Mouse (Mus musculus) kidney, embryonic 15.5 days (tissue): Measurements from ENCODE around the gene Ick. TPM values are rescaled to one million over a fixed set of nuclear protein-coding genes. Genes with fewer than 3 reads are reported as not detected.
"Not testable (repeated sequence)": the region's sequence is repeated elsewhere in the genome, so short reads cannot be mapped to it uniquely, and the experiment has no call there.

ENCODE experiments used
- ATAC-seq: fragments of 200-750 bp; cut with Nextera tagmentation; replicated peaks from 2 replicates; pipeline ENCODE4 v1.8.0; 2017; ENCODE audit warnings: moderate TSS enrichment; ENCODE audit not compliant: low FRiP score
- H3K27ac ChIP-seq: fragments of 300-500 bp; sonication (generic); 2 replicates; pipeline ENCODE4 v1.5.1; 2015; ENCODE audit warnings: mild to moderate bottlenecking, inconsistent platforms
- H3K27me3 ChIP-seq: fragments of 300-500 bp; sonication (generic); 2 replicates; pipeline ENCODE4 v1.6.1; 2015; ENCODE audit warnings: inconsistent platforms
- H3K36me3 ChIP-seq: fragments of 300-500 bp; sonication (generic); 2 replicates; pipeline ENCODE4 v1.6.1; 2015; ENCODE audit warnings: inconsistent platforms
- H3K4me1 ChIP-seq: fragments of 300-500 bp; sonication (generic); 2 replicates; pipeline ENCODE4 v1.6.1; 2015; ENCODE audit warnings: inconsistent platforms
- H3K4me2 ChIP-seq: fragments of 300-500 bp; sonication (generic); 2 replicates; pipeline ENCODE4 v1.6.1; 2015; ENCODE audit warnings: moderate library complexity, mild to moderate bottlenecking, inconsistent platforms
- H3K4me3 ChIP-seq: fragments of 300-500 bp; sonication (generic); replicated peaks from 2 replicates; pipeline ENCODE4 v1.5.1; 2015; ENCODE audit warnings: mild to moderate bottlenecking, inconsistent platforms
- H3K9ac ChIP-seq: fragments of 300-500 bp; sonication (generic); 2 replicates; pipeline ENCODE4 v1.6.1; 2015; ENCODE audit warnings: mild to moderate bottlenecking, inconsistent platforms
- H3K9me3 ChIP-seq: fragments of 300-500 bp; sonication (generic); replicated peaks from 2 replicates; pipeline ENCODE4 v1.6.1; 2016; ENCODE audit warnings: inconsistent platforms
- WGBS: fragments of 180-500 bp; shearing (Covaris S2); methylation state at CpG from one replicate; pipeline ENCODE4 v1.1.7; 2015; ENCODE audit warnings: mixed read lengths; 5-methylcytosine and 5-hydroxymethylcytosine counted together
- polyA plus RNA-seq: library from polyadenylated mRNA; unstranded; fragments of >200 nt; fragmentation: Nextera tagmentation; extraction: Ambion mirVana; gene quantifications from 2 replicates; pipeline ENCODE4 v1.2.1, GENCODE M21; 2015

Gene Ick
- polyA plus RNA-seq, 1 experiment from 2014 or later, result 24.2 TPM

- Histone ChIP-seq H3K36me3 (peaks cover 12% of the 10 kb centered on the region; the same call in 1 of the 2 replicates), H3K9me3 (no peaks in the 10 kb centered on the region), H3K27ac (no peak overlapping the region), H3K4me2 (no peak overlapping the region), H3K4me3 (no peak overlapping the region), H3K4me1 (peaks cover 17% of the 10 kb centered on the region), H3K27me3 (no peaks in the 10 kb centered on the region), H3K9ac (no peak overlapping the region)
- ATAC-seq, result no peak
- WGBS, result 81% methylated on average over 7 of the region's 7 CpGs
These were observed 14.1 kb downstream of the Ick start for GRCm38 (mm10) chr9:78122939-78123712.

GRCm38 (mm10) chr9:78124297-78124696, 15.3 kb downstream of the Ick start:
- H3K36me3 ChIP-seq, result 0 out of 2 replicates have a peak, but pooled peaks cover 3% of the 10 kb centered on the region
- no peaks in the 10 kb centered on the region for H3K9me3 ChIP-seq
- no peak overlapping the region for H3K9ac ChIP-seq
- H3K27ac ChIP-seq, result no peak overlapping the region
- no peak for ATAC-seq
- H3K27me3 ChIP-seq, result no peaks in the 10 kb centered on the region
- WGBS, result 88% methylated on average over 6 of the region's 6 CpGs
- no peak overlapping the region for H3K4me3 ChIP-seq
- H3K4me2 ChIP-seq, result no peak overlapping the region
- H3K4me1 ChIP-seq, result peaks cover 17% of the 10 kb centered on the region

- Histone ChIP-seq H3K4me2 (no peak overlapping the region), H3K36me3 (peaks cover 9% of the 10 kb centered on the region), H3K9ac (no peak overlapping the region), H3K4me3 (no peak overlapping the region), H3K4me1 (peaks cover 17% of the 10 kb centered on the region), H3K27me3 (no peaks in the 10 kb centered on the region), H3K27ac (peak overlapping the region; percentile 30; the same call in 1 of the 2 replicates), H3K9me3 (no peaks in the 10 kb centered on the region)
- WGBS, result 55% methylated on average over 6 of the region's 6 CpGs
- ATAC-seq, result no peak
These were observed 17.0 kb downstream of the Ick start for GRCm38 (mm10) chr9:78126007-78126406.

- Histone ChIP-seq H3K9me3 (no peaks in the 10 kb centered on the region), H3K27ac (0 out of 2 replicates have a peak overlapping the region, but pooled peaks have one; percentile 30), H3K36me3 (peaks cover 15% of the 10 kb centered on the region), H3K4me1 (peaks cover 17% of the 10 kb centered on the region), H3K4me2 (no peak overlapping the region), H3K27me3 (no peaks in the 10 kb centered on the region), H3K9ac (no peak overlapping the region), H3K4me3 (no peak overlapping the region)
- ATAC-seq, result no peak
- 47% methylated on average over 10 of the region's 10 CpGs for WGBS
These were observed 17.7 kb downstream of the Ick start for GRCm38 (mm10) chr9:78126643-78127042.

- Histone ChIP-seq H3K27me3 (no peaks in the 10 kb centered on the region), H3K9me3 (no peaks in the 10 kb centered on the region), H3K9ac (no peak overlapping the region), H3K4me3 (no peak overlapping the region), H3K4me1 (no peaks in the 10 kb centered on the region), H3K27ac (no peak overlapping the region), H3K4me2 (no peak overlapping the region), H3K36me3 (peaks cover 62% of the 10 kb centered on the region)
- WGBS, result 41% methylated on average over 7 of the region's 7 CpGs
- ATAC-seq, result 0 out of 2 replicates have a peak, but pooled peaks have one; percentile 40
These were observed 26.7 kb downstream of the Ick start for GRCm38 (mm10) chr9:78135658-78136057.

- Histone ChIP-seq H3K27me3 (no peaks in the 10 kb centered on the region), H3K36me3 (peaks cover 60% of the 10 kb centered on the region), H3K9ac (no peak overlapping the region), H3K9me3 (no peaks in the 10 kb centered on the region), H3K27ac (no peak overlapping the region), H3K4me3 (no peak overlapping the region), H3K4me1 (no peaks in the 10 kb centered on the region), H3K4me2 (no peak overlapping the region)
- 73% methylated on average over 9 of the region's 9 CpGs for WGBS
- no peak for ATAC-seq
These were observed 29.2 kb downstream of the Ick start for GRCm38 (mm10) chr9:78138044-78138676.

- no peak overlapping the region for H3K9ac ChIP-seq
- WGBS, result 80% methylated on average over 4 of the region's 4 CpGs
- no peaks in the 10 kb centered on the region for H3K27me3 ChIP-seq
- H3K4me3 ChIP-seq, result no peak overlapping the region
- no peaks in the 10 kb centered on the region for H3K9me3 ChIP-seq
- H3K4me1 ChIP-seq, result no peaks in the 10 kb centered on the region
- ATAC-seq, result no peak
- no peak overlapping the region for H3K27ac ChIP-seq
- H3K4me2 ChIP-seq, result no peak overlapping the region
- peaks cover 61% of the 10 kb centered on the region for H3K36me3 ChIP-seq
These were observed 30.5 kb downstream of the Ick start for GRCm38 (mm10) chr9:78139463-78139862.

GRCm38 (mm10) chr9:78146099-78146498, 37.1 kb downstream of the Ick start:
- 71% methylated on average over 4 of the region's 4 CpGs for WGBS

GRCm38 (mm10) chr9:78146627-78147026, 37.6 kb downstream of the Ick start:
- Histone ChIP-seq H3K4me1 (no peaks in the 10 kb centered on the region), H3K9ac (no peak overlapping the region), H3K4me3 (no peak overlapping the region), H3K4me2 (no peak overlapping the region), H3K9me3 (no peaks in the 10 kb centered on the region), H3K36me3 (peaks cover 64% of the 10 kb centered on the region), H3K27ac (no peak overlapping the region), H3K27me3 (no peaks in the 10 kb centered on the region)
- no peak for ATAC-seq
- WGBS, result 84% methylated on average over 6 of the region's 6 CpGs

More at GRCm38 (mm10) chr9:78146099-78146498, 37.1 kb downstream of the Ick start:
- no peak for ATAC-seq
- Histone ChIP-seq H3K4me3 (no peak overlapping the region), H3K9me3 (no peaks in the 10 kb centered on the region), H3K4me2 (no peak overlapping the region), H3K4me1 (no peaks in the 10 kb centered on the region), H3K27ac (no peak overlapping the region), H3K27me3 (no peaks in the 10 kb centered on the region), H3K36me3 (peaks cover 64% of the 10 kb centered on the region), H3K9ac (no peak overlapping the region)

- H3K4me2 ChIP-seq, result no peak overlapping the region
- no peak overlapping the region for H3K4me3 ChIP-seq
- no peak overlapping the region for H3K9ac ChIP-seq
- H3K27me3 ChIP-seq, result no peaks in the 10 kb centered on the region
- peaks cover 59% of the 10 kb centered on the region for H3K36me3 ChIP-seq
- H3K27ac ChIP-seq, result no peak overlapping the region
- no peak for ATAC-seq
- no peaks in the 10 kb centered on the region for H3K9me3 ChIP-seq
- WGBS, result 91% methylated on average over 6 of the region's 6 CpGs
- H3K4me1 ChIP-seq, result no peaks in the 10 kb centered on the region
These were observed 39.2 kb downstream of the Ick start for GRCm38 (mm10) chr9:78148149-78148548.

GRCm38 (mm10) chr9:78149770-78150169, 40.8 kb downstream of the Ick start:
- H3K4me1 ChIP-seq, ATAC-seq, H3K9ac ChIP-seq, H3K4me2 ChIP-seq, H3K27me3 ChIP-seq, H3K27ac ChIP-seq, H3K4me3 ChIP-seq, H3K9me3 ChIP-seq: not testable (repeated sequence)
- 89% methylated on average over 2 of the region's 2 CpGs for WGBS
- H3K36me3 ChIP-seq, result peaks cover 53% of the 10 kb centered on the region

- peaks cover 61% of the 10 kb centered on the region for H3K36me3 ChIP-seq
- no peaks in the 10 kb centered on the region for H3K9me3 ChIP-seq
- H3K4me2 ChIP-seq, result no peak overlapping the region
- 65% methylated on average over 11 of the region's 11 CpGs for WGBS
- ATAC-seq, result peak; percentile 75
- H3K27me3 ChIP-seq, result no peaks in the 10 kb centered on the region
- H3K4me3 ChIP-seq, result no peak overlapping the region
- peak overlapping the region; percentile 79 for H3K27ac ChIP-seq
- H3K9ac ChIP-seq, result no peak overlapping the region
- no peaks in the 10 kb centered on the region for H3K4me1 ChIP-seq
These were observed 45.4 kb downstream of the Ick start for GRCm38 (mm10) chr9:78154211-78154977.
